Mouse (Mus musculus) liver, embryonic 16.5 days (tissue): ENCODE measurements around the gene Mrpl54. TPM values are rescaled to one million over a fixed set of nuclear protein-coding genes. Genes with fewer than 3 reads are reported as not detected.
"Not testable (repeated sequence)": the region's sequence is repeated elsewhere in the genome, so short reads cannot be mapped to it uniquely, and the experiment has no call there.

Experiments
- ATAC-seq: fragments of 200-750 bp; cut with Nextera tagmentation; 2 replicates; pipeline ENCODE4 v1.8.0; 2017; ENCODE audit warnings: low read depth, mild to moderate bottlenecking, moderate number of reproducible peaks, moderate library complexity
- H3K27ac ChIP-seq: fragments of 300-500 bp; sonication (generic); 2 replicates; pipeline ENCODE4 v1.5.1; 2014; ENCODE audit warnings: mild to moderate bottlenecking, low read length
- H3K27me3 ChIP-seq: fragments of 300-500 bp; sonication (generic); 2 replicates; pipeline ENCODE4 v1.6.1; 2014; ENCODE audit warnings: low read depth, low read length, mixed read lengths; ENCODE audit not compliant: control insufficient read depth, insufficient read depth
- H3K36me3 ChIP-seq: fragments of 300-500 bp; sonication (generic); 2 replicates; pipeline ENCODE4 v1.6.1; 2014; ENCODE audit warnings: mild to moderate bottlenecking; ENCODE audit not compliant: control insufficient read depth, insufficient read depth
- H3K4me1 ChIP-seq: fragments of 300-500 bp; sonication (generic); 2 replicates; pipeline ENCODE4 v1.6.1; 2014; ENCODE audit warnings: low read depth, low read length, mixed read lengths; ENCODE audit not compliant: control insufficient read depth
- H3K4me2 ChIP-seq: fragments of 300-500 bp; sonication (generic); 2 replicates; pipeline ENCODE4 v1.6.1; 2014; ENCODE audit warnings: low read depth, low read length, mixed read lengths
- H3K4me3 ChIP-seq: fragments of 300-500 bp; sonication (generic); 2 replicates; pipeline ENCODE4 v1.5.1; 2014; ENCODE audit warnings: low read depth, mild to moderate bottlenecking, low read length
- H3K9ac ChIP-seq: fragments of 300-500 bp; sonication (generic); 2 replicates; pipeline ENCODE4 v1.6.1; 2014; ENCODE audit warnings: low read depth, low read length
- H3K9me3 ChIP-seq: fragments of 300-500 bp; sonication (generic); replicated peaks from 2 replicates; pipeline ENCODE4 v1.6.1; 2016; ENCODE audit warnings: low read length; ENCODE audit not compliant: control insufficient read depth
- WGBS: fragments of 180-500 bp; shearing (Covaris S2); extraction: QIAGEN DNeasy Blood & Tissue Kit; methylation state at CpG from one replicate; pipeline ENCODE4 v1.1.7; 2014; ENCODE audit not compliant: insufficient replicate concordance; 5-methylcytosine and 5-hydroxymethylcytosine counted together
- polyA plus RNA-seq: library from polyadenylated mRNA; unstranded; fragments of >200 nt; fragmentation: Nextera tagmentation; extraction: Ambion mirVana; gene quantifications from 2 replicates; pipeline ENCODE4 v1.2.1, GENCODE M21; 2015

Gene Mrpl54
- polyA plus RNA-seq, 1 experiment from 2014 or later = 80.0 TPM

GRCm38 (mm10) chr10:81230438-81231332, 36.0 kb downstream of the Mrpl54 start, which contains the start of gene Atcay:
Atcay (minus strand) TSS chr10:81230833.
- no peak within 1 kb of the TSS for H3K4me2 ChIP-seq
- no peak within 1 kb of the TSS for H3K9ac ChIP-seq

GRCm38 (mm10) chr10:81229735-81230437, 36.8 kb downstream of the Mrpl54 start:
- no peak for ATAC-seq
- Histone ChIP-seq H3K9ac (no peak overlapping the region), H3K4me2 (no peak overlapping the region), H3K4me3 (no peak overlapping the region), H3K4me1 (peaks cover 13% of the 10 kb centered on the region), H3K27me3 (peaks cover 40% of the 10 kb centered on the region), H3K9me3 (no peaks in the 10 kb centered on the region), H3K36me3 (no peaks in the 10 kb centered on the region), H3K27ac (no peak overlapping the region)
- WGBS = 11% methylated on average over 20 of the region's 20 CpGs

More at GRCm38 (mm10) chr10:81230438-81231332, 36.0 kb downstream of the Mrpl54 start, which contains the start of gene Atcay:
- WGBS = 9% methylated on average over 27 of the region's 27 CpGs
- Histone ChIP-seq H3K9me3 (no peaks in the 10 kb centered on the region), H3K36me3 (no peaks in the 10 kb centered on the region), H3K4me1 (peaks cover 13% of the 10 kb centered on the region), H3K27me3 (peaks cover 40% of the 10 kb centered on the region), H3K27ac (no peak within 1 kb of the TSS), H3K4me3 (no peak within 1 kb of the TSS)
- no peak for ATAC-seq

GRCm38 (mm10) chr10:81223731-81224130, 43.0 kb downstream of the Mrpl54 start:
- not testable (repeated sequence) for ATAC-seq, H3K36me3 ChIP-seq, H3K27ac ChIP-seq, H3K9me3 ChIP-seq, H3K4me2 ChIP-seq, H3K4me1 ChIP-seq, H3K9ac ChIP-seq, H3K27me3 ChIP-seq, H3K4me3 ChIP-seq
- WGBS = 45% methylated on average over 2 of the region's 2 CpGs

- no peak overlapping the region for H3K27ac ChIP-seq
- no peak overlapping the region for H3K4me3 ChIP-seq
- H3K4me2 ChIP-seq = no peak overlapping the region
- no peak for ATAC-seq
- H3K9ac ChIP-seq = no peak overlapping the region
- H3K36me3 ChIP-seq = no peaks in the 10 kb centered on the region
- no peaks in the 10 kb centered on the region for H3K27me3 ChIP-seq
- H3K9me3 ChIP-seq = no peaks in the 10 kb centered on the region
- WGBS = 59% methylated on average over 5 of the region's 5 CpGs
- peaks cover 4% of the 10 kb centered on the region; the same call in 1 of the 2 replicates for H3K4me1 ChIP-seq
Measured at GRCm38 (mm10) chr10:81221402-81222015, 45.2 kb downstream of the Mrpl54 start.

- peaks cover 4% of the 10 kb centered on the region; the same call in 1 of the 2 replicates for H3K4me1 ChIP-seq
- no peaks in the 10 kb centered on the region; the same call in 1 of the 2 replicates for H3K27me3 ChIP-seq
- no peak overlapping the region for H3K9ac ChIP-seq
- peak; percentile 54; the same call in 1 of the 2 replicates for ATAC-seq
- H3K9me3 ChIP-seq = no peaks in the 10 kb centered on the region
- no peak overlapping the region for H3K4me2 ChIP-seq
- no peaks in the 10 kb centered on the region for H3K36me3 ChIP-seq
- no peak overlapping the region for H3K4me3 ChIP-seq
- WGBS = 16% methylated on average over 7 of the region's 7 CpGs
- H3K27ac ChIP-seq = no peak overlapping the region
Measured at GRCm38 (mm10) chr10:81217964-81218363, 48.8 kb downstream of the Mrpl54 start.

GRCm38 (mm10) chr10:81217267-81217666, 49.5 kb downstream of the Mrpl54 start:
- not testable (repeated sequence) for H3K4me1 ChIP-seq, H3K9me3 ChIP-seq, H3K9ac ChIP-seq, ATAC-seq, H3K4me2 ChIP-seq, H3K27ac ChIP-seq, H3K27me3 ChIP-seq, H3K36me3 ChIP-seq, H3K4me3 ChIP-seq
- 0% methylated on average over 1 of the region's 1 CpGs for WGBS

- Histone ChIP-seq H3K27ac (no peak overlapping the region), H3K4me2 (no peak overlapping the region), H3K4me1 (peaks cover 4% of the 10 kb centered on the region; the same call in 1 of the 2 replicates), H3K27me3 (no peaks in the 10 kb centered on the region; the same call in 1 of the 2 replicates), H3K9ac (no peak overlapping the region), H3K4me3 (no peak overlapping the region), H3K36me3 (no peaks in the 10 kb centered on the region), H3K9me3 (no peaks in the 10 kb centered on the region)
- no peak for ATAC-seq
- WGBS = 67% methylated on average over 6 of the region's 6 CpGs
Measured at GRCm38 (mm10) chr10:81216810-81217209, 49.9 kb downstream of the Mrpl54 start.

GRCm38 (mm10) chr10:81216260-81216659, 50.5 kb downstream of the Mrpl54 start:
- Histone ChIP-seq H3K4me2 (no peak overlapping the region), H3K9ac (no peak overlapping the region), H3K36me3 (no peaks in the 10 kb centered on the region), H3K4me3 (no peak overlapping the region), H3K9me3 (no peaks in the 10 kb centered on the region), H3K27ac (no peak overlapping the region), H3K27me3 (no peaks in the 10 kb centered on the region; the same call in 1 of the 2 replicates), H3K4me1 (no peaks in the 10 kb centered on the region)
- ATAC-seq = no peak
- WGBS = 67% methylated on average over 6 of the region's 6 CpGs
